Mouse (Mus musculus): Measurements from ENCODE around the gene Mpv17.
A peak's percentile ranks its signal among the peaks of the same experiment; 100 is the strongest.

Mpv17 gene

DNA sequence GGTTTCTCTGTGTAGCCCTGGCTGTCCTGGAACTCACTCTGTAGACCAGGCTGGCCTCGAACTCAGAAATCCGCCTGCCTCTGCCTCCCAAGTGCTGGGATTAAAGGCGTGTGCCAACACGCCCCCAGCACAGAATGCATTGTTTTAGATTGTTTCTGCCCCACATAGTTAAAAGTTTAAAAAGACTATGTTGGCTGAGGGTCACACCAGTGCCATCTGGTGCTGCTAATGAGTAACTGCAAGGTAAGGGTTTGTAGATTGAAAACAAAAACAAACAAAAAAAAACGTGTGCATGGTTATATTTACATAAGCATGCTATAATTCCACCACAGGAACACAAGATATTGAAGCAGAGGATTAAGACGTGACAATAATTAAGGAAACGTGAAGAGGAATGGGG, 43.3 kb downstream of the Mpv17 start:
- DNase-seq (ENCODE audit: extremely low read depth, low read depth), result peak; percentile 38

DNA sequence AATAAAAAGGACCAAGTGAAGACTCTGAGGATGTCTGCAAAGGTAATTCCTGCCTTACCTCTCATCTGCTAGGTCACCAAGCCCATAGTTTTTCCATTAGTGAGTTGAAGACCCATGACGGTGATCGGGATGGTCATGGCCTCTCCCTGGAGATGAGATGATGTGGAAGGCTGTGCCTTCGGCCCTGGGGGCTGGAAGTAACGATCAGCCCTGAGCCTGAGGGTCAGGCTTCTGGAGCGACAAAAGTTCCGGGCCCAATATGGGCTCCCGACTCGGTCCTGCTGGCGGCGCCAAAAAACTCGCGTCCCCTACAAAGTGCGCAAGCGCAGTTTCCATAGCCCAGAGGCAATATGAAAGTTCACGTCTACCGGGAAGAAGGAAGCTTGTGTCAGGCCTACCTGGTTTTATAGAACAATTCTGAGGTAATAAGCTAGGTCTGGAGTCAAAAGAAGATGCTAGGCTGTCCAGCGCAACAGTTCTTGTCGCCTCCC, 46.0 kb downstream of the Mpv17 start, which contains the start of gene Slc30a3:
Slc30a3 (minus strand) TSS at position 238 of the 491 bp plus-strand sequence.
- no peak for DNase-seq (ENCODE audit: extremely low read depth, low read depth)

DNA sequence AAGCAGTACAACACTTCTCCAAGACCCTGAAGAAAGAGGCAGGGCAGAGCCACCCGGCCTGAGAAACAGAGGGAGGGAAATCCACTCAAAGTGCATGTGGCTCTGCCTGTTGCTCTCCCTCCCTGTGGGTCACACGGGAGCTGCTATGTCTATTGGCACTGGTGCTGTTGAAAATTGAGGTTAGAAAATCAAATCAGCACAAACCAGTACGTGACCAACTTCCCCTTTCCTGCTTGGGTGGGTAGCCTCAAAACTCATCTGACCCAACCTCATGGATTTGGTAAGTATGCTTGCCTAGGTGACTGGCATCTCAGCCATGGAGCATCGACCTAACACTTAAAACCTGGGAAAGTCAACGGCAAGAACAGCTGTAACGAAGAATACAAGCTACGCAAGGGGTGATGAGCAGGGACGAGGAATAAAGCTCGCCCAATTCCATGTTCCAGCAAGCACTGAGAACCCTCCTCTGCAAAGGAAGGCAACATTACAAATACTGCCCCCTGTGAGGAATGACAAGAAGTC, 48.2 kb downstream of the Mpv17 start, which contains the start of gene Dnajc5g:
Dnajc5g (plus strand) TSS at position 472 of the 522 bp plus-strand sequence.
- DNase-seq (ENCODE audit: extremely low read depth, low read depth), result peak; percentile 36

DNA sequence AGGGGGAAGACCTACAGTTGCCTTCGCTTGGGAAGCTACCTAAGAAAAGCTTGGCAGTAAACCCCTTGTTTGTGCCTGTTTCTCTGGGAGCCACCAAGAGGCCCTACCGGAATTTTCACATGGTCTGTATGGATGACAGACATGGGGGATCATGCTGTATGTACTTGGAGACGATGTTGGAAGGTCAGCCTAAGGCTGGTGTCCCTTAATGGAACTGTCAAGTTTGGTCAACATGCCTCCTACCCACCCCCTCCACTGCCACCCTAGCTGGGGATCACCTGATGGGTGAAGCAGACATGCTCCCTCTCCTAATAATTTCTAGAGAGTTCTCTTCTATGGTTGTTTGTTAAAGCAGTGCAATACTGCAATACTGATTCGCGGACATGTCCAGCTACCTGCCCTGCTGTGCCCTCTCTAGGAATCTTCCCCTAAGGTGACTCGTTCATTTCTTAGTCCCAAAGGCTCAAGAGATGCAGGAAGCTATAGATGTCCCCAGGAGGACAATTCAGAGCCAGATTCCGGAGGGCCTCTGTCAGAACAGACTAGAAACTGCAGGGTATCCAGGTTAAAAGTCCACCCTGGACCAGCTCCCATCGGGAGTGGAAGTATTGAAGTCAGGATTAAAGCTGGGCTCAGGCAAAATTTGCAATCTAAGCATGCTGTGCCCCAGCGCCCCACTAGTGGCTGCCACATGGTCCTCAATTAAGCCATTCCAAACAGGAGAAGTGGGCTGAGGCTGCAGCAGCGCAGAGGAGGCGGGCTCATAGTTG, 58.2 kb downstream of the Mpv17 start:
- DNase-seq (ENCODE audit: extremely low read depth, low read depth), result no peak

DNA sequence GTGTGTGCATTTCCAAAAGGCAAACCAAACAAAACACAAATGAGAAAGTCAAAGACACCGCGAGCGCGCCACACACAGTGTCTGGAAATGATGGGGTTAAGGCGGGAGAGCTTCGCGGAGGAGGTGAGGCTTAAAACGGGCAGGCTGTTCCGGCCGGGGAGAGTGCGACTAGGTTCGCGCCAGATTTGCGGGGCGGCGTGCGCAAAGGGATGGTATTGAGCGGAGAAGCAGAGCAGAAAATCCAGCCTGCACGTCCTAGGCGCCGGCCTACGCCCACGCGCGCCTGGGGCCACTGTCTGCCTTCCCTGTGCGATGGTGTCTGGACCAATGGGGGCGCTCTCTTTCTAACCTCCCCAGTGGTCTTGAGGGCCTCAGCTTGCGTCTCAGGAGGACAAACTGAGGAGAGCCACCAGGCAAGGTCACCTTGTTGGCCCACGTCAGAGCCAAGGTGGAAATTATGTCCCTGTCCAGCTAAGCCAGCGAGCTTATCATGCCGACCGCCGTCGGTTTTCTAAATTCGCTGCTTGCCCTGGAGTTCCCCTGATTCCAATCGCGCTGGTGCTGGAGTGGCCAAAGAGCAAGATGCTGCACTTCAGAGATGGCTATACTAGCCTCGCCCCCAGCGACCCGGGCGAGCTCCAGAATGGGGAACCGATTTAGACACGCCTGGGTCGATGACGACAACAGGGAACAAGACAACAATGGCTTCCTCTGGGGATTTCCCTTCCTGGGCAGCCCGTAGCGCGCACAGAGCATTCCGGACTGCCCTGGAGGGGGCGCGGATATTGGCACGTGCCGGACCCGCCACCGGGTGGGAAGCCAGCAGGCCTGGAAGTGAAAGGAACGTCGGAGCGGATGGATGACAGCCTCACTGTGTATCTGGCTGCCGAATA, 59.0 kb downstream of the Mpv17 start:
- DNase-seq (ENCODE audit: extremely low read depth, low read depth), result no peak

DNA sequence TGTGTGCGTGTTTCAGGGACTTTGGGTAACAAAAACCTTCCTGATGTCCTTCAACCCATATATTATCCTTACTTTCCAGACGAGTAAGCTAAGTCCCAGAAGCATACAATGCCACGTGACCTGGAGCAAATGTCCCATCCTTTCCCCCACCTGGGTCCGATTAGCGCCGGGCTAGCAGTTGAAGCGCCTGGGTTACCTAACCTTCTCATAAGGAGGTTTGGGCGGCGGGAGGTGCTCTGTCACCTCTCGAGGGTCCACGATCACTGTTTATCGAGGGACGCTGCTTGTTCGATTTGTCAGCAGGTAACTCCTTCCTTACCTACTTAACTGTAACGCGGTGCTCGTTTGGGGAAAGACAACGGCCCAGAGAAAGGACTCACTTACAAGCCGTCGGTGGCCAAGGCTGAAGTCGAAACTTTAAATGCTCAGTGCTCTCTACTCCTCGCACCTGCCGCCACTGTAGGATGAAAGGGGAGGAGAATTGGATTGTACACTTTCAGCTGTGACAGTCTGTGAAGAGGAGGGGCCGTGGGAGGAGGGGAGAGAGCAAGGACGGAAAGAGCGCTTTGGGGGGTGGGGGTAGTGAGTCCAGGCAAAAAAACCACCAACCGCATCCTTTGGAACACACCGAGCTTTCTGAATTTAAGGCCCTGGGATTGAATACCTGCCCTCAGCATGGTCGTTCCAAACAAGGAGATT, 59.8 kb downstream of the Mpv17 start:
- DNase-seq (ENCODE audit: extremely low read depth, low read depth), result no peak

DNA sequence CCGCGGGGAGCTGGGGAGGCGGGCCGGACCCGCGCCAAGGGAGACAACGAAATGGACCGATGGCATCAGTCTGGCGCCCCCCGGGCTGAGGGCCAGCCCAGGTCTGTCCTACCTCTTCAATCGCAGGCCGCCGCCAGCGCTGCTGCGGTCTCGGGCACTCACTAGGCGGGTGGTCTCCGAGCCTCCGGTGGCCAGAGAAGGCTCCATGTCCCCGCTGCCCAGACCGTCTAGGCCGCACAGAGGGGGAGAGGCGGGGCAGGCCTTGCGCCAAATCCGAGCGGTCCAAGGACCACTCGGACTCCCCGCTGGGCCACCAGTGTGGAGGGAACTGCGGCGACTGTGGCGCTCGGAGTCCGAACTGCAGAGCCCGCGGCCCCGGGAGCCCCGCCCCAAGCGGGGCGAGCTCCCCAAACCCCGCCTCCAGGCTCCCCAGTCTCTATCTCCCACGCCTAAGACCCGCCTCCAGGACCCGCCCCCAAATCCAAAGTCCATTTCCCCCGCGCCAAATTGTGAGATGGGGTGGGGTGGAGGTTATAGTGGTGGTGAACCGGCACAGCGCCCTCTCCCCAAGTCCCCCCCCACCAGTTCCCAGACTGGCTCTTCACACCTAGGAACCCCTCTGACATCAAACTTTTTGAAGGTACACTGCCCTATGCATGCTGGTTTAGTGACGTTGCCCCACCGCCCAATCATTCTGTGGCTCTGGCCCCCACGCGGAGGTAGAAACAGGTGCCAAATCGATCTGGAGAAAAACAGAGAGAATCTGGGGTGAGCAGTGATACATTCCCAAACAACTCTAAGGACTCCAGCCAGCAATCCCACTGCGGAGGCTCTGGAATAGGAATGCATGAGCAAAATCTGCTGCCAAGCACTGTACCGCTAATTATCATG, 60.7 kb downstream of the Mpv17 start:
- DNase-seq (ENCODE audit: extremely low read depth, low read depth), result no peak

DNA sequence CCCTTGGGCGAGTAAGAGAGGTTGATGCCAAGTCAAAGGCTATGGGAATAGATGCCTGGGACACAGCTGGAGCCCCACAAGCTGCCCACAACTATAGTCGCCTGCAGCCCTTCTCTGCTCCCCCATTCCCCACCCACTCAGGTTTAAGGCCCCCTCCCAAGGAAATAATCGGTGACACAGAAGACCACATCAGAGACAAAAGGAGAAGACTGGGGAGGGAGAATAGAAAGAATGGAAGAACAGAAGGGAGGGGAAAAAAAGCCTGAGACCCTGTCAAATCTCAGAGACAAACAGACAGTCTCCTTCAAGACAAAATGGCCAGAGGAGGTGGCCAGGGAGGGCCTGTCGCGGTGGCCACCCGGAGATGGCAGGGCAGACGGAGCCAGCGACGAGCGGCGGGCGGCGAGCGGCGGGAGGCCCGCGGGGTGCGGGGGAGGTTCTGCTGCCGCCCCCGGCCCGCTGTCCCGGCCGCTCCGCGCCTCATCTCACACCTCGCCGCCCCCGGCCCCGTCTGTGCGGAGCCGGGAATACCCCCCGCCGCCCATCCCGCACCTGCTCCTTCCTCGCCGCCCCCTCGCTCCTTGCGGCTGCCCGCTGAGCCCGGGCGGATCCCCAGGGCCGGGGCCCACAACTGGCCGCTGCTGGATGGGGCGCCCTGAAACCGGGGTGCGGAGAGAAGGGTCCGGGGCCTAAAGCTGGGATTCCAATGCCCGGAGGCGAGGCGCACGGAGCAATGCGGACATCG, 61.6 kb downstream of the Mpv17 start:
- DNase-seq (ENCODE audit: extremely low read depth, low read depth), result no peak
